Mouse (Mus musculus): ENCODE results near the gene Tacc3.

Gene Tacc3

DNA sequence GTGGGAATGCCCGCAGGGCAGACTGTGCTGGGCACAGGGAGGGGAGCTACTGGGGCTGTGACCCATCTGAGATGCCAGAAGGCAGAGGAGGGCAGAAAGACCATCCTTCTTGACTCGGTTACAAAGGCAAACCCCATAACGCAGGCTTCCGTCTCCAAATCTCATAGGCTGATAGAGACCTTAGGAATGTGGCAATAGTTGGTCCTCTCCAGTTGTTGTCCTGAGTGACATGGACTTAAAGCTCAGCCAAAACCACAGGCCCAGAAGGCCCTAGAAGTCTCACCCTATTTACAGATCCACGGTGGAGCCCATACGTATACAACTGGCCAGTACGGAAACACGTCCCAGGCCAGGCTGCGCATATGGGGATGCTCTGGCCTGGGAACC, 36.5 kb downstream of the Tacc3 start:
- Histone ChIP-seq H3K4me3 (replicated peaks; ENCODE audit: low read length) (no peak overlapping the region), H3K27me3 (ENCODE audit: insufficient read depth, low read length) (peaks cover 98% of the 10 kb centered on the region), H3K4me1 (replicated peaks; ENCODE audit: low read depth, low read length) (peaks cover 50% of the 10 kb centered on the region), H3K36me3 (ENCODE audit: insufficient read depth, low read length) (no peaks in the 10 kb centered on the region), H3K9me3 (ENCODE audit: low read length) (no peaks in the 10 kb centered on the region)
- no peak for TF ChIP-seq CTCF (conservative IDR thresholded peaks at IDR 0.05; ENCODE audit: low read length)

DNA sequence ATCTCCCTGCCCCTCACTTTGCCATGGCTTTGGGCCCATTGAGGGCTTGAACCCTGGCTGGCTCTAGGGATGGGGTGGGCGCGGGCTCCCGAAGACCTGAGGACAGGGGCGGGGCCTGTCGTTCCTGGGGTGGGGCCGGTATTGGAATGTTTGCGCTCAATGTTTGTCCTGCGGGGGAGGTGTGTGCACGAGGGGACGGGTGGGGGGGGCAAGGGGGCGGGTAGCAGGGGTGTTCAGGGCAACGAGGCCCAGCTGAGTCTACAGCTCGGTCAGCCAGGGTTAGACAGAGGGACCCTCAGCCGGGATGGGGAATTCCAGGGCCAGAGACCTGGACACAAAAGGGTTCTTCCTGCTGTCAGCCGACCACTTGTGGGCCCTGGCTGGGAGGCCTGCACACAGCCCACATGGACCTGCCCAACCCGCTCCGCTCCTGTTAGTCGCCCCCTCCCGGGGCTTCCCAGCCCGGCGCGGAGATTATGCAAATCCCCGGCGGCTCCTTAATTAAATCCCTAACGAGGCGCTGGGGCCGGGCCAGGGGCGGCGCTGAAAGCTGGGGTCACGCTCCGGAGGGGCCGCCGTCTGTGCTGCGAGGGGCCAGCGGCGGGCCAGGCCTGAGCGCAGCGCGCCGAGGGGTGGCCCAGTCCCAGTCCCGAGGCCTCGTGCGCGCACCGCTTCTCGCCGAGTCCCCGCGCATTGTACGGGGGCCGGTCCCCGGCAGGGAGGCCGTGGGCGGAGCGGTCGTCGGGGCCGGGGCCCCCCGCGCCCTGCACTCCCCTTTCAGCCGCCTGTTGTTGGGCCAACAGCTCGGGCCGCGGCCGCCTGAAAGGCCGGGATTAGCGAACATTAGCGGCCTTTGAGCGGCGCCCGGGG, 37.2 kb downstream of the Tacc3 start:
- no peak for TF ChIP-seq CTCF (conservative IDR thresholded peaks at IDR 0.05; ENCODE audit: low read length)
- TF ChIP-seq NANOG (IDR thresholded peaks at IDR 0.05; ENCODE audit: borderline replicate concordance, low read length): no peak
- TF ChIP-seq POU5F1 (IDR thresholded peaks at IDR 0.05; ENCODE audit: borderline replicate concordance, low read length): no peak
- peaks cover 98% of the 10 kb centered on the region for H3K27me3 ChIP-seq (ENCODE audit: insufficient read depth, low read length)
- peak overlapping the region; percentile 80 for H3K4me3 ChIP-seq (replicated peaks; ENCODE audit: low read length)
- no peaks in the 10 kb centered on the region for H3K9me3 ChIP-seq (ENCODE audit: low read length)
- peaks cover 48% of the 10 kb centered on the region for H3K4me1 ChIP-seq (replicated peaks; ENCODE audit: low read depth, low read length)
- no peaks in the 10 kb centered on the region for H3K36me3 ChIP-seq (ENCODE audit: insufficient read depth, low read length)

DNA sequence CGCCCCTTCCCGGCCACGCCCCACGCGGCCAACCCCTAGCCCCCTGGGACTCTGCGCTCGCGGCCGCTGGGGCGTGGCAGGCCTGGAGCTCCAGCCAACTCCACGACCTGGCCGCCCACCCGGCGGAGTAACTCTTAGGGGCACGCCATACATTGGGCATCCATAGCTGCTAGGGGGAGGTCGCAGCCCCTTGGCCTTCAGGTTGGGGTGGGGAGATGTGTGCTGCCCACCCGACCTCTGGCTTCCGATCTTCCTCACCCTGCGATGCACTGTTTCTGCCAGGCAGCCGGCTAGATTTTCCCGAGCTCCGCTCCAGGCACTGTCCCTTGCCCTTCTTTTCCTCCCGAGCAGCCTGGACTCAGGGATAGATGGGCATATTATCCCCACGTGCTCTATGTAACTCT, 37.8 kb downstream of the Tacc3 start:
- Histone ChIP-seq H3K4me3 (replicated peaks; ENCODE audit: low read length) (peak overlapping the region; percentile 80), H3K36me3 (ENCODE audit: insufficient read depth, low read length) (no peaks in the 10 kb centered on the region), H3K4me1 (replicated peaks; ENCODE audit: low read depth, low read length) (peaks cover 52% of the 10 kb centered on the region), H3K9me3 (ENCODE audit: low read length) (no peaks in the 10 kb centered on the region), H3K27me3 (ENCODE audit: insufficient read depth, low read length) (peaks cover 98% of the 10 kb centered on the region)
- TF ChIP-seq CTCF (conservative IDR thresholded peaks at IDR 0.05; ENCODE audit: low read length): no peak
- TF ChIP-seq POU5F1 (IDR thresholded peaks at IDR 0.05; ENCODE audit: borderline replicate concordance, low read length): no peak
- TF ChIP-seq NANOG (IDR thresholded peaks at IDR 0.05; ENCODE audit: borderline replicate concordance, low read length): no peak

DNA sequence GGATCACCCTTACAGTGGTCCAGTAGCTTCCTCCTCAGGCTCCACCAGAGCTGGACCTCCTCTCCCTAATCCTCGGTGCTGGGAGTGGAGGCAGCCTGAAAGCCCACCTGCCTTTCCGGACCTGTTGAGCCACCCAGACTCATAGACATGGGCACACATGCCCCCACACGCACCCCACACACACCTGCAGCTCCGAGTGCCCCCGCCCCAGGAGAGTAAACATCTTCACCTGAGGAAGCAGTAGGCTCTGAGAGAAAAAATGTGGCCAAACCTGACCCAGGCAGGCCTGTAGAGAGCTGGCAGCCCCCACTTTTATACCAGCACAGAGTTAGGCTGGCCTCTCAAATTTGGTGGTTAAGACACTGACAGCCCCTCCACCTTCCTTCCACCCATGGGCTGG, 38.5 kb downstream of the Tacc3 start:
- Histone ChIP-seq H3K4me3 (replicated peaks; ENCODE audit: low read length) (no peak overlapping the region), H3K27me3 (ENCODE audit: insufficient read depth, low read length) (peaks cover 98% of the 10 kb centered on the region), H3K36me3 (ENCODE audit: insufficient read depth, low read length) (no peaks in the 10 kb centered on the region), H3K4me1 (replicated peaks; ENCODE audit: low read depth, low read length) (peaks cover 53% of the 10 kb centered on the region), H3K9me3 (ENCODE audit: low read length) (no peaks in the 10 kb centered on the region)
- TF ChIP-seq POU5F1 (IDR thresholded peaks at IDR 0.05; ENCODE audit: borderline replicate concordance, low read length): no peak
- no peak for TF ChIP-seq NANOG (IDR thresholded peaks at IDR 0.05; ENCODE audit: borderline replicate concordance, low read length)
- TF ChIP-seq CTCF (conservative IDR thresholded peaks at IDR 0.05; ENCODE audit: low read length): no peak

DNA sequence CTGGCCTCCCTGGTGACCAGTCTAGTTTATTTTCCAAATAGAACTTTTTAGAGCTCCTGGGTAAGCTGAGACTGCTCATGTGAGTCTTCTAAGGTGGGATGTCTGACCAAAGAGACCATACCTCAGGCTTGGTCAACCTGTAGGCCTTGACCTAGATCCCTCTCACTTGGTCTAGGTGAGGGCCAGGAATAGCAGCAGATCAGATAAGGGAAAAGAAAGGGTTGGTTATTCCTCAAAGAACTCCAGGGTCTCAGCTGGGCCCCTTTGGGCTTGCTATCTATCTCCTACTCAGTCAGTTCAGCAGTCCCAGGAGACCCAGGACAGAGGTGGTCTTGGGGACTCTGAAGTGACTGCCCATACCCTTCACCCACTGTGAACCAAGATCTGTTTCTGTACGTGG, 39.6 kb downstream of the Tacc3 start:
- TF ChIP-seq NANOG (IDR thresholded peaks at IDR 0.05; ENCODE audit: borderline replicate concordance, low read length) (no peak), CTCF (conservative IDR thresholded peaks at IDR 0.05; ENCODE audit: low read length) (no peak), POU5F1 (IDR thresholded peaks at IDR 0.05; ENCODE audit: borderline replicate concordance, low read length) (no peak)
- Histone ChIP-seq H3K4me3 (replicated peaks; ENCODE audit: low read length) (no peak overlapping the region), H3K9me3 (ENCODE audit: low read length) (no peaks in the 10 kb centered on the region), H3K36me3 (ENCODE audit: insufficient read depth, low read length) (no peaks in the 10 kb centered on the region), H3K27me3 (ENCODE audit: insufficient read depth, low read length) (peaks cover 99% of the 10 kb centered on the region), H3K4me1 (replicated peaks; ENCODE audit: low read depth, low read length) (peaks cover 47% of the 10 kb centered on the region)

DNA sequence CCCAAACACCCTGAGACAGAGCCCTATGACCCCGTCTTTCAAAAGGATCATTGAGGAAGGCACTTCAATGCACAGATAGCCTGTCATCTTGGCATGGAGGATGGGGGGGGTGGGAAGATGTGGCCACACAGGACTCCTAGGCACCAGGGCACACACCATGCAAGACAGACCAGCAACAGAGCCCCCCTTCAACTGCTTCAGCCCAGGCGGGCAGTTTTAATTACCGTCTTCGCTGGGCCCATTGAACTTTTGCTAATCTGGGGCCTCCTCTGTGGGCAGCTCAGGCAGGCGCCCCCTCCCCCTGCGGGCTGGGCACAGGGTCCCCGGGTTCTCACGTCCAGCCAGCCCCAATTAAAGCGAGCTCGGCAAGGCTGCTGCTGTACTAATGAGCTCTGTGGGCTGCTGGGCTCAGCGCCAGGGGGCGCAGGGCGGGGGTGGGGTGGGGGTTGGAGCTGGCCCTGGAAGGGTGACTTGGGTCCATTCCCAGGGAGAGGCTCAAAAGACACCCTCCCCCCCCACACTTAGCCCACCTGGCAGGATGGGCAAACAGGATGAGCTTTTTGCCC, 40.1 kb downstream of the Tacc3 start:
- Histone ChIP-seq H3K4me3 (replicated peaks; ENCODE audit: low read length) (no peak overlapping the region), H3K9me3 (ENCODE audit: low read length) (no peaks in the 10 kb centered on the region), H3K27me3 (ENCODE audit: insufficient read depth, low read length) (peaks cover 99% of the 10 kb centered on the region), H3K36me3 (ENCODE audit: insufficient read depth, low read length) (no peaks in the 10 kb centered on the region), H3K4me1 (replicated peaks; ENCODE audit: low read depth, low read length) (peaks cover 42% of the 10 kb centered on the region)
- no peak for TF ChIP-seq CTCF (conservative IDR thresholded peaks at IDR 0.05; ENCODE audit: low read length)
- no peak for TF ChIP-seq POU5F1 (IDR thresholded peaks at IDR 0.05; ENCODE audit: borderline replicate concordance, low read length)
- no peak for TF ChIP-seq NANOG (IDR thresholded peaks at IDR 0.05; ENCODE audit: borderline replicate concordance, low read length)

DNA sequence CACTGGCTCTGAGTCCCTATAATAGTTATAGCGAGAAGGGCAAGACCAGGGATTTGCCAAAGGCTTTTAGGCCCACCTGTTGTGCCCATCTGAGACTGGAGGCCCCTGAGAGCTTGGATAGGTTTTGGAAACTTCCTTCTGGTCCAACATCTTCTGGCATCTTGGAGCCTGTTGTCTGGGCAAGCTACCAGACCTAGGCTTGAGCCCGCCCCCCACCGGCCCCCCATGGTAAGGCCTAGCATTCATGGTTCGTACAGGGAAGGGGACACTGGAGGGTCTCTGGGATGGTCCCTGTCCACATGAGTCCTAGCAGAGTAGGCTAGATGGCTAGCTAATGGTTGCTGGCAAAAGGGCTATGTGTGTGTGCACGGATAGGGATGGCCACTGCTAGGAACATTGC, 40.7 kb downstream of the Tacc3 start:
- no peaks in the 10 kb centered on the region for H3K36me3 ChIP-seq (ENCODE audit: insufficient read depth, low read length)
- no peak for TF ChIP-seq POU5F1 (IDR thresholded peaks at IDR 0.05; ENCODE audit: borderline replicate concordance, low read length)
- no peak for TF ChIP-seq CTCF (conservative IDR thresholded peaks at IDR 0.05; ENCODE audit: low read length)
- no peak for TF ChIP-seq NANOG (IDR thresholded peaks at IDR 0.05; ENCODE audit: borderline replicate concordance, low read length)
- no peak overlapping the region for H3K4me3 ChIP-seq (replicated peaks; ENCODE audit: low read length)
- H3K27me3 ChIP-seq (ENCODE audit: insufficient read depth, low read length): peaks cover 95% of the 10 kb centered on the region
- H3K9me3 ChIP-seq (ENCODE audit: low read length): no peaks in the 10 kb centered on the region
- peaks cover 39% of the 10 kb centered on the region for H3K4me1 ChIP-seq (replicated peaks; ENCODE audit: low read depth, low read length)

DNA sequence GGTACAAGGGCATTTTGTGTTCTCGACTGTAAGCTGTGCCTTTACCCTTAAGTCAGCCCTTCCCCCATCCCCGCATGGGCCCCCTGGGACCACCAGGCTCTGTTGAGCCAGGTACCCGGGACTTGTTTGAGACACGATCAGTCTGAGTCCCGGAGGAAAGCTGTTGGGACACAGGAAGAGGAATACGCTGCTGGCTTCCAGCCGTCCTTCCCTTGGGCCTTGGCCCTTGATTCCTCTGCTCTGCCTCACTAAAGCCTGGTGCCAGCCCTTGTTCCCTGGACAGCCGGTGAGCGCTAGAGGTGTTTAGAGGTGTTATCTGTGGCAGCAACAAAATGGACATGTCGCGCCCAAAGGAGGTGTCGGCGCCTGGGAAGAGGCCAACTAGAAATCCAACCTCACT, 42.1 kb downstream of the Tacc3 start:
- TF ChIP-seq NANOG (IDR thresholded peaks at IDR 0.05; ENCODE audit: borderline replicate concordance, low read length): no peak
- TF ChIP-seq POU5F1 (IDR thresholded peaks at IDR 0.05; ENCODE audit: borderline replicate concordance, low read length): no peak
- TF ChIP-seq CTCF (conservative IDR thresholded peaks at IDR 0.05; ENCODE audit: low read length): no peak
- no peaks in the 10 kb centered on the region for H3K36me3 ChIP-seq (ENCODE audit: insufficient read depth, low read length)
- peaks cover 39% of the 10 kb centered on the region for H3K4me1 ChIP-seq (replicated peaks; ENCODE audit: low read depth, low read length)
- no peaks in the 10 kb centered on the region for H3K9me3 ChIP-seq (ENCODE audit: low read length)
- H3K4me3 ChIP-seq (replicated peaks; ENCODE audit: low read length): no peak overlapping the region
- H3K27me3 ChIP-seq (ENCODE audit: insufficient read depth, low read length): peaks cover 96% of the 10 kb centered on the region

Measured in E14TG2a.4 (cell line).